In the genomic region with DNA sequence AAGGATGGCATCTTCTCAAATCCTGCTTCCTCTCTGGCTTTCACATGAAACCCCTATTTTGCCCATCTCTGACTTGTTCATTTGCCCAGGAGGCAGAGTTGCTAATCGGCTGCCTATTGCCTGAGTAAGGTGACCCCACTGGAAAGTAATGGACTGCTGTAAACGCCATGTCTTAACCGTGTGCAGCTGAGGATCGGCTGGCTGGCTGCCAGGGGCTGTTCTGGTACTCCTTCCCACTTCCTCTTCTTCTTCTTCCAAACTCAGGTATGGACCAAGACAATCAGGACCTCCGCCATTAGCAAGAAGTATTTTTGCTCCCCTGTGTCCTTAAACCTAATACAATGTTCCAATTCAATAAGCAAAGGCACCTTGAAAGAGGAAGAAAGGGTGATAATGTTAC, we compare ENCODE assay signal across 13 mouse cellular contexts.
DNase-seq lines count a peak whose midpoint lies in the region.
"Had no signal": no experiment of that assay in that cellular context is flagged by ENCODE, and none has a peak within 500 bp of the region (broad histone marks: within the 10 kb centered on the region; RNA-seq: fewer than 3 reads in every experiment).

No protein-coding gene starts in this region.

- peak; percentile 19 for DNase-seq in cerebellum, adult 8-10 months
- no peak for DNase-seq in cerebellum, adult 11 months
- peak; percentile 39 for DNase-seq in left cerebral cortex, postnatal 4 days
- no peak for DNase-seq in left cerebral cortex, adult 11 months (ENCODE audit: low spot score)
- DNase-seq in cerebellum, postnatal 14 days: peak; percentile 28 to 50
- no peak for DNase-seq in lung, postnatal 14 days
- DNase-seq in urinary bladder, postnatal 36 days (ENCODE audit: low spot score in 2 of 2): no peak
- DNase-seq: adrenal gland, adult 8-10 months; adrenal gland, postnatal 25 days; embryo, embryonic 11 days; gastrocnemius, postnatal 10 days; gastrocnemius, postnatal 36 days; kidney, adult 2 months had no signal

- intact Hi-C loops in left cerebral cortex, postnatal 4 days (cut with DNase I): loop anchor here (10.0 kb wide), 1 partner anchor 293 kb away; no protein-coding TSS in a partner anchor

Comparison
In these comparisons a context has a peak if more than half of its experiments do, and no peak if none do; other contexts are left out.
1. DNase-seq: peak in cerebellum, adult 8-10 months (single experiment), left cerebral cortex, postnatal 4 days (single experiment) and cerebellum, postnatal 14 days (2 of 2); none in cerebellum, adult 11 months (single experiment), left cerebral cortex, adult 11 months (single experiment), lung, postnatal 14 days (single experiment) and urinary bladder, postnatal 36 days (0 of 2).